Mouse (Mus musculus) kidney, adult 2 months (tissue): Measurements from ENCODE around the gene Olfr506. TPM values are rescaled to one million over a fixed set of nuclear protein-coding genes. Genes with fewer than 3 reads are reported as not detected.

Experiments used
- DNase-seq: peaks from one replicate; pipeline ENCODE4 v3.0.0; 2021
- H3K27ac ChIP-seq: fragments of 200-500 bp; 2 replicates; pipeline ENCODE4 v1.5.1; 2012; ENCODE audit warnings: low read depth, low read length, control low read depth, inconsistent platforms; ENCODE audit not compliant: insufficient read depth
- H3K27me3 ChIP-seq: fragments of 200-500 bp; replicated peaks from 2 replicates; pipeline ENCODE4 v1.6.1; 2012; ENCODE audit warnings: mild to moderate bottlenecking, moderate library complexity, low read length, inconsistent platforms; ENCODE audit not compliant: control insufficient read depth, insufficient read depth
- H3K36me3 ChIP-seq: fragments of 200-500 bp; 2 replicates; pipeline ENCODE4 v1.6.1; 2012; ENCODE audit warnings: mild to moderate bottlenecking, moderate library complexity, low read length, inconsistent platforms; ENCODE audit not compliant: control insufficient read depth, insufficient read depth
- H3K4me1 ChIP-seq: fragments of 200-500 bp; 2 replicates; pipeline ENCODE4 v1.6.1; 2011; ENCODE audit warnings: low read length; ENCODE audit not compliant: control insufficient read depth, insufficient read depth
- H3K4me3 ChIP-seq: fragments of 200-500 bp; 2 replicates; pipeline ENCODE4 v1.5.1; 2011; ENCODE audit warnings: mild to moderate bottlenecking, low read depth, low read length, control low read depth; ENCODE audit not compliant: insufficient read depth
- CTCF ChIP-seq: fragments of 200-500 bp; conservative IDR thresholded peaks from 2 replicates; pipeline ENCODE4 v1.5.1; 2011; ENCODE audit warnings: low read depth, mild to moderate bottlenecking, control low read depth, low read length, moderate library complexity, mixed read lengths; ENCODE audit not compliant: insufficient read depth, insufficient read length
- POLR2A ChIP-seq: fragments of 200-500 bp; IDR thresholded peaks from one replicate; pipeline ENCODE4 v1.6.1; 2011; ENCODE audit warnings: low read depth, low read length, control low read depth
- WGBS: fragments of 180-500 bp; shearing (Covaris S2); methylation state at CpG from one replicate; pipeline ENCODE4 v1.1.7; 2018; 5-methylcytosine and 5-hydroxymethylcytosine counted together
- polyA plus RNA-seq: library from polyadenylated mRNA; depleted of rRNA; stranded (reverse); fragments of >200 nt; gene quantifications from 2 replicates; pipeline ENCODE4 v1.2.3, GENCODE M21; 2012; rRNA removed

Gene Olfr506
- polyA plus RNA-seq, 1 experiment = not detected

- H3K4me1 ChIP-seq = no peaks in the 10 kb centered on the region
- no peak for DNase-seq
- no peak within 1 kb of the TSS for H3K27ac ChIP-seq
- H3K4me3 ChIP-seq = no peak within 1 kb of the TSS
- TF ChIP-seq CTCF = no peak
- no peak for TF ChIP-seq POLR2A
- H3K27me3 ChIP-seq = no peaks in the 10 kb centered on the region
- no peaks in the 10 kb centered on the region for H3K36me3 ChIP-seq
Measured at GRCm38 (mm10) chr7:108651806-108652205, 41.2 kb downstream of the Olfr506 start, which contains the start of gene Olfr509. Gene Olfr509, minus strand, starts transcription at chr7:108651906.

DNA sequence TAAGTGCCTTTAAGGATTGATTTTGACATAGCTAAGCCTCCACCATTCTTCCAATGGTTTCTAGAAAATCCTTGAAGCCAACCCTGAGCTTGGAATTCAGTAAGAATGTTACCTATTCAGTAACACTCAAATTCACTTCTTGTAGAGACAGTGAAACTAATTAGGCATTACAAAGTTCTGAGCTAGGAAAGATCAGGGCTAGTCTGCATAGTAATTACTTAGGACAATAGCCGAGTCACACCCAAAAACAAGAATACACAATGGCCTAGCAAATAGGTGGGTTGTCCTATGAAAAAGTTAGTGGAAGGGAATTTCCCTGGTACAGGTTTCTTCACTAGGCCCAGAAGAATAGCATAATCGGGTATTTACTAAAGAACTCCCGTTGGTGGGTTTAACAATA, 51.8 kb downstream of the Olfr506 start:
- Histone ChIP-seq H3K36me3 (no peaks in the 10 kb centered on the region), H3K27me3 (no peaks in the 10 kb centered on the region), H3K4me3 (no peak overlapping the region), H3K27ac (no peak overlapping the region), H3K4me1 (no peaks in the 10 kb centered on the region)
- DNase-seq = no peak
- TF ChIP-seq POLR2A (no peak), CTCF (no peak)
- 89% methylated on average over 3 of the region's 3 CpGs for WGBS

Other genes with a start within 250 kb of the Olfr506 start
- gene Olfr494, start 245.5 kb upstream of the Olfr506 start, polyA plus RNA-seq = not detected in 2 replicates
- not detected in 2 replicates for gene Olfr495, start 217.6 kb upstream of the Olfr506 start, polyA plus RNA-seq
- not detected in 2 replicates for gene Olfr497, start 190.4 kb upstream of the Olfr506 start, polyA plus RNA-seq
- gene Olfr498, start 145.5 kb upstream of the Olfr506 start, polyA plus RNA-seq = not detected in 2 replicates
- not detected in 2 replicates for gene Olfr502, start 85.7 kb upstream of the Olfr506 start, polyA plus RNA-seq
- not detected in 2 replicates for gene Olfr503, start 66.3 kb upstream of the Olfr506 start, polyA plus RNA-seq
- gene Olfr504, start 45.0 kb upstream of the Olfr506 start, polyA plus RNA-seq = not detected in 2 replicates
- gene Olfr507, start 11.0 kb downstream of the Olfr506 start, polyA plus RNA-seq = not detected in 2 replicates
- not detected in 2 replicates for gene Olfr508, start 19.2 kb downstream of the Olfr506 start, polyA plus RNA-seq
- gene Olfr509, start 41.1 kb downstream of the Olfr506 start, polyA plus RNA-seq = not detected in 2 replicates
- gene Olfr510, start 55.6 kb downstream of the Olfr506 start, polyA plus RNA-seq = not detected in 2 replicates
- not detected in 2 replicates for gene Olfr512, start 102.5 kb downstream of the Olfr506 start, polyA plus RNA-seq
- gene Olfr513, start 140.2 kb downstream of the Olfr506 start, polyA plus RNA-seq = not detected in 2 replicates
- gene Olfr514, start 215.2 kb downstream of the Olfr506 start, polyA plus RNA-seq = not detected in 2 replicates
- gene Olfr516, start 239.7 kb downstream of the Olfr506 start, polyA plus RNA-seq = not detected in 2 replicates